Mouse (Mus musculus) embryo, embryonic 10.5 days (tissue): Measurements from ENCODE around the gene Pcyt2.
A peak's percentile ranks its signal among the peaks of the same experiment; 100 is the strongest.
"Not testable (repeated sequence)": the region's sequence is repeated elsewhere in the genome, so short reads cannot be mapped to it uniquely, and the experiment has no call there.

Experiments
- DNase-seq: peaks from one replicate; pipeline ENCODE4 v3.0.0-alpha.2; 2015; ENCODE audit warnings: low spot score

Gene Pcyt2

GRCm38 (mm10) chr11:120615167-120615566 is 2.6 kb downstream of the Pcyt2 start:
- no peak for DNase-seq

GRCm38 (mm10) chr11:120613976-120614375 is 3.8 kb downstream of the Pcyt2 start:
- DNase-seq: no peak

GRCm38 (mm10) chr11:120613481-120613972 is 4.2 kb downstream of the Pcyt2 start:
- DNase-seq: no peak

GRCm38 (mm10) chr11:120612763-120613162 is 5.0 kb downstream of the Pcyt2 start:
- peak; percentile 74 for DNase-seq

- no peak for DNase-seq
Measured at GRCm38 (mm10) chr11:120610477-120611046, 7.2 kb downstream of the Pcyt2 start.

- peak; percentile 19 for DNase-seq
Measured at GRCm38 (mm10) chr11:120609250-120609649, 8.5 kb downstream of the Pcyt2 start.

GRCm38 (mm10) chr11:120608241-120609034 is 9.3 kb downstream of the Pcyt2 start, which contains the start of gene Npb:
TSS of gene Npb (plus strand) at chr11:120608477.
- peak; percentile 39 for DNase-seq

- no peak for DNase-seq
Measured at GRCm38 (mm10) chr11:120606764-120607163, 11.0 kb downstream of the Pcyt2 start.

GRCm38 (mm10) chr11:120605667-120606066 is 12.1 kb downstream of the Pcyt2 start:
- DNase-seq: no peak

- DNase-seq: no peak
Measured at GRCm38 (mm10) chr11:120603545-120603944, 14.2 kb downstream of the Pcyt2 start.

- no peak for DNase-seq
Measured at GRCm38 (mm10) chr11:120600716-120601115, 17.0 kb downstream of the Pcyt2 start.

GRCm38 (mm10) chr11:120598990-120599549 is 18.7 kb downstream of the Pcyt2 start:
- DNase-seq: peak; percentile 22

GRCm38 (mm10) chr11:120598283-120598989 is 19.3 kb downstream of the Pcyt2 start, which contains the start of the genes Alyref and Anapc11:
TSS of gene Alyref (minus strand) at chr11:120598365.
TSS of gene Anapc11 (plus strand) at chr11:120598421.
- peak; percentile 97 for DNase-seq

- peak; percentile 34 for DNase-seq
Measured at GRCm38 (mm10) chr11:120597240-120598235, 20.2 kb downstream of the Pcyt2 start.

- DNase-seq: no peak
Measured at GRCm38 (mm10) chr11:120588531-120588930, 29.2 kb downstream of the Pcyt2 start.

- DNase-seq: no peak
Measured at GRCm38 (mm10) chr11:120583937-120584336, 33.8 kb downstream of the Pcyt2 start.

- not testable (repeated sequence) for DNase-seq
Measured at GRCm38 (mm10) chr11:120582982-120583293, 34.8 kb downstream of the Pcyt2 start.

GRCm38 (mm10) chr11:120582268-120582981 is 35.3 kb downstream of the Pcyt2 start:
- DNase-seq: peak; percentile 63

GRCm38 (mm10) chr11:120581490-120582267 is 36.1 kb downstream of the Pcyt2 start, which contains the start of gene Arhgdia:
TSS of gene Arhgdia (minus strand) at chr11:120581624.
- DNase-seq: peak; percentile 88
